Comparison of ENCODE assay signal across 10 mouse cellular contexts in genomic region chr12:44338195-44338622, GRCm38 (mm10). TPM values are rescaled to one million over a fixed set of nuclear protein-coding genes. Genes with fewer than 3 reads are reported as not detected.
DNase-seq lines count a peak whose midpoint lies in the region; ATAC-seq and TF ChIP-seq lines count a peak whose summit lies in the region.
"Had no signal": no experiment of that assay in that cellular context is flagged by ENCODE, and none has a peak within 500 bp of the region (broad histone marks: within the 10 kb centered on the region; RNA-seq: fewer than 3 reads in every experiment).

No protein-coding gene starts in this region.

- no peak overlapping the region; the same call in 1 of the 2 replicates for H3K9ac ChIP-seq in hindbrain, postnatal 0 days (replicated peaks; ENCODE audit: low read length)
- no peak overlapping the region for H3K9ac ChIP-seq in neural tube, embryonic 13.5 days
- H3K9ac ChIP-seq: intestine, embryonic 15.5 days; liver, embryonic 15.5 days had no signal

- H3K4me2 ChIP-seq in hindbrain, postnatal 0 days (ENCODE audit: low read depth, low read length) = peak overlapping the region; percentile 35
- H3K4me2 ChIP-seq in neural tube, embryonic 13.5 days = peak overlapping the region; percentile 25
- H3K4me2 ChIP-seq: intestine, embryonic 15.5 days; liver, embryonic 15.5 days had no signal

- no peaks in the 10 kb centered on the region for H3K36me3 ChIP-seq in forebrain, embryonic 10.5 days (replicated peaks)
- no peaks in the 10 kb centered on the region for H3K36me3 ChIP-seq in hindbrain, postnatal 0 days (ENCODE audit: insufficient read depth, low read length)
- no peaks in the 10 kb centered on the region for H3K36me3 ChIP-seq in neural tube, embryonic 13.5 days
- H3K36me3 ChIP-seq: intestine, embryonic 15.5 days; liver, embryonic 15.5 days had no signal

- peak overlapping the region; percentile 86 for H3K27ac ChIP-seq in forebrain, embryonic 10.5 days
- H3K27ac ChIP-seq in hindbrain, postnatal 0 days = peak overlapping the region; percentile 74
- peak overlapping the region; percentile 35 for H3K27ac ChIP-seq in neural tube, embryonic 13.5 days (replicated peaks)
- H3K27ac ChIP-seq: intestine, embryonic 15.5 days; liver, embryonic 15.5 days had no signal

- no peak for DNase-seq in frontal cortex, postnatal 10 days (ENCODE audit: low spot score in 2 of 2)
- DNase-seq in forebrain, embryonic 10.5 days (ENCODE audit: extremely low spot score, low spot score) = peak; percentile 67
- DNase-seq in hindbrain, postnatal 0 days (ENCODE audit: low spot score) = peak; percentile 48
- no peak for DNase-seq in kidney, adult 9 months
- no peak for DNase-seq in kidney, adult 8-10 months
- DNase-seq in adrenal gland, postnatal 25 days = no peak

- ATAC-seq in frontal cortex, adult (ENCODE audit: low TSS enrichment) = peak; percentile 42; the same call in 1 of the 2 replicates
- ATAC-seq in hindbrain, postnatal 0 days = peak; percentile 87
- ATAC-seq in neural tube, embryonic 13.5 days (ENCODE audit: low read depth) = peak; percentile 88
- ATAC-seq: intestine, embryonic 15.5 days had no signal

- peaks cover 1% of the 10 kb centered on the region; the same call in 1 of the 2 replicates for H3K27me3 ChIP-seq in forebrain, embryonic 10.5 days (ENCODE audit: poor library complexity, severe bottlenecking)
- no peaks in the 10 kb centered on the region for H3K27me3 ChIP-seq in hindbrain, postnatal 0 days (ENCODE audit: insufficient read depth, low read length)
- H3K27me3 ChIP-seq in neural tube, embryonic 13.5 days = no peaks in the 10 kb centered on the region
- H3K27me3 ChIP-seq: intestine, embryonic 15.5 days; liver, embryonic 15.5 days had no signal

- H3K4me3 ChIP-seq in forebrain, embryonic 10.5 days = peak overlapping the region; percentile 34
- H3K4me3 ChIP-seq in hindbrain, postnatal 0 days (ENCODE audit: low read length) = no peak overlapping the region
- no peak overlapping the region for H3K4me3 ChIP-seq in neural tube, embryonic 13.5 days
- H3K4me3 ChIP-seq: intestine, embryonic 15.5 days; liver, embryonic 15.5 days had no signal

- WGBS in forebrain, embryonic 10.5 days = 8% methylated on average over 8 of the region's 8 CpGs
- WGBS in hindbrain, postnatal 0 days = 16% methylated on average over 8 of the region's 8 CpGs
- 10% methylated on average over 8 of the region's 8 CpGs for WGBS in neural tube, embryonic 13.5 days

- no peaks in the 10 kb centered on the region for H3K9me3 ChIP-seq in forebrain, embryonic 10.5 days
- no peaks in the 10 kb centered on the region for H3K9me3 ChIP-seq in hindbrain, postnatal 0 days (ENCODE audit: low read length)
- no peaks in the 10 kb centered on the region for H3K9me3 ChIP-seq in neural tube, embryonic 13.5 days
- H3K9me3 ChIP-seq: intestine, embryonic 15.5 days; liver, embryonic 15.5 days had no signal

- H3K4me1 ChIP-seq in forebrain, embryonic 10.5 days = peaks cover 55% of the 10 kb centered on the region
- peaks cover 10% of the 10 kb centered on the region for H3K4me1 ChIP-seq in hindbrain, postnatal 0 days (ENCODE audit: insufficient read depth, low read length)
- H3K4me1 ChIP-seq in neural tube, embryonic 13.5 days (replicated peaks) = peaks cover 33% of the 10 kb centered on the region
- H3K4me1 ChIP-seq: intestine, embryonic 15.5 days; liver, embryonic 15.5 days had no signal

- TF ChIP-seq CTCF in hindbrain, postnatal 0 days (IDR thresholded peaks at IDR 0.05; ENCODE audit: low read depth) = no peak

RNA-seq across cellular contexts. Expression of gene Nrcam, which starts 9.5 kb away (rescaled TPM):
- polyA plus RNA-seq in forebrain, embryonic 10.5 days (2016; fragmentation: Nextera tagmentation; extraction: Ambion mirVana) = 19.4 and 22.6 TPM in 2 replicates
- 163 and 192 TPM in 2 replicates for total RNA-seq in hindbrain, postnatal 0 days (2014; rRNA removed)
- polyA plus RNA-seq in hindbrain, postnatal 0 days (2015; fragmentation: Nextera tagmentation; extraction: Ambion mirVana) = 113 and 117 TPM in 2 replicates
- 110 and 111 TPM in 2 replicates for polyA plus RNA-seq in neural tube, embryonic 13.5 days (2015; fragmentation: Nextera tagmentation; extraction: Ambion mirVana)
- total RNA-seq in adrenal gland, postnatal 25 days (2021) = 2.3 and 3.2 TPM in 2 replicates

Comparison
In these comparisons a context has a peak if more than half of its experiments do, and no peak if none do; other contexts are left out.
1. DNase-seq: peak in forebrain, embryonic 10.5 days (single experiment) and hindbrain, postnatal 0 days (single experiment); none in frontal cortex, postnatal 10 days (0 of 2), kidney, adult 9 months (single experiment), kidney, adult 8-10 months (0 of 2) and adrenal gland, postnatal 25 days (single experiment).
2. H3K27ac ChIP-seq: peak in every context shown above with its lines; median percentile 86 in forebrain, embryonic 10.5 days; 74 in hindbrain, postnatal 0 days; 35 in neural tube, embryonic 13.5 days.
3. Peak in every context shown above with its lines, with median percentiles within 50 percentile points of each other: ATAC-seq.